Mouse (Mus musculus) heart, adult 2 months (tissue): ENCODE measurements around the gene Eif4e3. TPM values are rescaled to one million over a fixed set of nuclear protein-coding genes. Genes with fewer than 3 reads are reported as not detected.
A peak's percentile ranks its signal among the peaks of the same experiment; 100 is the strongest.

Source experiments
- DNase-seq, 2 experiments: peaks; one replicate each; pipeline ENCODE4 v3.0.0; 2021
- H3K27ac ChIP-seq: fragments of 200-600 bp; 2 replicates; pipeline ENCODE4 v1.8.1; 2022
- H3K27me3 ChIP-seq: fragments of 200-500 bp; 2 replicates; pipeline ENCODE4 v1.6.1; 2012; ENCODE audit warnings: mild to moderate bottlenecking, low read length, inconsistent platforms, mixed read lengths; ENCODE audit not compliant: control insufficient read depth, insufficient read depth
- H3K36me3 ChIP-seq: fragments of 200-500 bp; 2 replicates; pipeline ENCODE4 v1.6.1; 2012; ENCODE audit warnings: low read length, inconsistent platforms; ENCODE audit not compliant: control insufficient read depth, insufficient read depth
- H3K4me1 ChIP-seq: fragments of 200-500 bp; 2 replicates; pipeline ENCODE4 v1.6.1; 2011; ENCODE audit warnings: low read length; ENCODE audit not compliant: control insufficient read depth, insufficient read depth
- H3K4me3 ChIP-seq: fragments of 200-600 bp; 2 replicates; pipeline ENCODE4 v1.8.1; 2022
- H3K79me2 ChIP-seq: fragments of 200-500 bp; replicated peaks from 2 replicates; pipeline ENCODE4 v1.6.1; 2012; ENCODE audit warnings: mild to moderate bottlenecking, inconsistent platforms, low read length, moderate library complexity, mixed read lengths; ENCODE audit not compliant: control insufficient read depth, insufficient read depth
- H3K9ac ChIP-seq: fragments of 200-500 bp; 2 replicates; pipeline ENCODE4 v1.6.1; 2012; ENCODE audit warnings: low read depth, mild to moderate bottlenecking, control low read depth, inconsistent platforms, low read length, mixed read lengths
- CTCF ChIP-seq: fragments of 200-600 bp; IDR thresholded peaks from 2 replicates; pipeline ENCODE4 v1.8.1; 2022; ENCODE audit warnings: antibody characterized with exemption, mild to moderate bottlenecking, moderate library complexity
- EP300 ChIP-seq: fragments of 200-500 bp; IDR thresholded peaks from 2 replicates; pipeline ENCODE4 v1.6.1; 2011; ENCODE audit warnings: low read depth, low read length, control low read depth; ENCODE audit not compliant: insufficient read depth
- POLR2A ChIP-seq: fragments of 200-500 bp; IDR thresholded peaks from 2 replicates; pipeline ENCODE4 v1.6.1; 2011; ENCODE audit warnings: mild to moderate bottlenecking, low read depth, low read length, control low read depth; ENCODE audit not compliant: insufficient read depth
- WGBS: fragments of 180-500 bp; shearing (Covaris S2); methylation state at CpG from one replicate; pipeline ENCODE4 v1.1.7; 2018; 5-methylcytosine and 5-hydroxymethylcytosine counted together
- intact Hi-C: fragments of 180-260 bp; cut with DNase I; formaldehyde crosslinking; loops from one replicate; pipeline ENCODE4 v1.15.1; 2025
- polyA plus RNA-seq: library from polyadenylated mRNA; depleted of rRNA; stranded (reverse); fragments of >200 nt; gene quantifications from 2 replicates; pipeline ENCODE4 v1.2.3, GENCODE M21; 2012
- total RNA-seq, 2 experiments: library from RNA; stranded (reverse); gene quantifications; 2 replicates each; pipeline ENCODE4 v1.2.3; 2021

The Eif4e3 gene
- total and polyA plus RNA-seq, 3 experiments, result 24.2 to 45.8 (median 36.6) TPM

DNA sequence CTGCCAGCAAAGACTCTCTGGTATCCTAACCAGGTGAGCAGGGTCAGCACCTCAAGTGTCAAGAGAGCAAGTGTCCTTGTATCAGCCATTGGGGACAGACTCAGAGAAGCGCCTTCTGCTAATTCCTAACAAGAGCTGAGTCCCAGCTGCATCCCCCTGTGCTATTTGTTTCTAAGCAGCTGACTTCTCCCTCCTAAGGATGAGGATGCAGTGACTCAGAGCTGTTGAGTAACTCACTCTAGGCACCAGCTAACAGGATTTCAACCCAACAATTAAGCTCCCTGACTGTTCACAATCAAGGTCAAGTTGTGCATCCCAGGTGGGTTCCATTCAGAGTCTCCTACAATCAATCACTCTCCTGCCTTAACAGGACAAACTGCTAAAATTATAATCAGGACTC, 49.2 kb downstream of the Eif4e3 start:
- 93% methylated on average over 1 of the region's 1 CpGs for WGBS
- no peaks in the 10 kb centered on the region for H3K27me3 ChIP-seq

GRCm38 (mm10) chr6:99615272-99615751, 51.3 kb downstream of the Eif4e3 start:
- no peaks in the 10 kb centered on the region for H3K79me2 ChIP-seq
- no peaks in the 10 kb centered on the region for H3K36me3 ChIP-seq
- 39% methylated on average over 10 of the region's 10 CpGs for WGBS
- peaks cover 6% of the 10 kb centered on the region for H3K4me1 ChIP-seq
- no peak for TF ChIP-seq CTCF
- TF ChIP-seq EP300, result no peak
- TF ChIP-seq POLR2A, result no peak
- intact Hi-C loops, result loop anchor here (10.0 kb wide), 1 partner anchor 91 kb away; the partner anchor contains the start of gene Foxp1
- H3K4me3 ChIP-seq, result no peak overlapping the region
- DNase-seq, result peak in 1 of 2 experiments; percentile 33
- H3K27ac ChIP-seq, result no peak overlapping the region
- H3K9ac ChIP-seq, result no peak overlapping the region
- H3K27me3 ChIP-seq, result no peaks in the 10 kb centered on the region

More for the DNA sequence above, 49.2 kb downstream of the Eif4e3 start:
- intact Hi-C loops, result loop anchor here (10.0 kb wide), 1 partner anchor 93 kb away; the partner anchor contains the start of gene Foxp1
- DNase-seq, result no peak
- Histone ChIP-seq H3K4me3 (no peak overlapping the region), H3K36me3 (no peaks in the 10 kb centered on the region), H3K4me1 (peaks cover 3% of the 10 kb centered on the region), H3K9ac (no peak overlapping the region), H3K79me2 (no peaks in the 10 kb centered on the region), H3K27ac (no peak overlapping the region)
- no peak for TF ChIP-seq POLR2A
- no peak for TF ChIP-seq EP300
- TF ChIP-seq CTCF, result no peak

- intact Hi-C loops, result loop anchor here (10.0 kb wide), 1 partner anchor 90 kb away; the partner anchor contains the start of gene Foxp1
- Histone ChIP-seq H3K27me3 (no peaks in the 10 kb centered on the region), H3K79me2 (no peaks in the 10 kb centered on the region), H3K27ac (no peak overlapping the region), H3K36me3 (no peaks in the 10 kb centered on the region), H3K4me3 (no peak overlapping the region), H3K4me1 (peaks cover 6% of the 10 kb centered on the region), H3K9ac (no peak overlapping the region)
- DNase-seq, result no peak
- WGBS, result 64% methylated on average over 17 of the region's 17 CpGs
- TF ChIP-seq POLR2A, result no peak
- TF ChIP-seq EP300, result no peak
- no peak for TF ChIP-seq CTCF
Observed at GRCm38 (mm10) chr6:99614566-99615271, 51.9 kb downstream of the Eif4e3 start.

DNA sequence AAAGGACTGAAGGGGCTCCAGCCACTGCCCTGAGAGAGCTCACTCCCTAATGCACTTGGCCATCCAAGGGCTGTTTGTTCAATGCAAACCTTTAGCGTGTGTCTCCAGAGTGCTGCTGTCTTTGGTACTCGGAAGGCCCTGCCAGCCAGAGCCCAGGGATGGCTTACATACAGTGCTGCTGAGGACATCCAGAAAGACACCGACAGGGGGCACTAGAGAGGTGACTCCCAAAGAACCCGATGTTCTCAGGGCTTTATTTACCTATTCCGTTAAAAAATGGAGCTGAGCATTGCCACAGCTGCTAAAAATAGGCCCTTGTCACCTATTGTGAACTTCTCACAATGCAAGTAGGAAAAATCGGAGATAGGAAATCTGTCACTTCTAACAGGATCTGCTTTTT, 54.7 kb downstream of the Eif4e3 start:
- WGBS, result 48% methylated on average over 6 of the region's 6 CpGs
- intact Hi-C loops, result loop anchor here (10.0 kb wide), 1 partner anchor 87 kb away; the partner anchor contains the start of gene Foxp1

DNA sequence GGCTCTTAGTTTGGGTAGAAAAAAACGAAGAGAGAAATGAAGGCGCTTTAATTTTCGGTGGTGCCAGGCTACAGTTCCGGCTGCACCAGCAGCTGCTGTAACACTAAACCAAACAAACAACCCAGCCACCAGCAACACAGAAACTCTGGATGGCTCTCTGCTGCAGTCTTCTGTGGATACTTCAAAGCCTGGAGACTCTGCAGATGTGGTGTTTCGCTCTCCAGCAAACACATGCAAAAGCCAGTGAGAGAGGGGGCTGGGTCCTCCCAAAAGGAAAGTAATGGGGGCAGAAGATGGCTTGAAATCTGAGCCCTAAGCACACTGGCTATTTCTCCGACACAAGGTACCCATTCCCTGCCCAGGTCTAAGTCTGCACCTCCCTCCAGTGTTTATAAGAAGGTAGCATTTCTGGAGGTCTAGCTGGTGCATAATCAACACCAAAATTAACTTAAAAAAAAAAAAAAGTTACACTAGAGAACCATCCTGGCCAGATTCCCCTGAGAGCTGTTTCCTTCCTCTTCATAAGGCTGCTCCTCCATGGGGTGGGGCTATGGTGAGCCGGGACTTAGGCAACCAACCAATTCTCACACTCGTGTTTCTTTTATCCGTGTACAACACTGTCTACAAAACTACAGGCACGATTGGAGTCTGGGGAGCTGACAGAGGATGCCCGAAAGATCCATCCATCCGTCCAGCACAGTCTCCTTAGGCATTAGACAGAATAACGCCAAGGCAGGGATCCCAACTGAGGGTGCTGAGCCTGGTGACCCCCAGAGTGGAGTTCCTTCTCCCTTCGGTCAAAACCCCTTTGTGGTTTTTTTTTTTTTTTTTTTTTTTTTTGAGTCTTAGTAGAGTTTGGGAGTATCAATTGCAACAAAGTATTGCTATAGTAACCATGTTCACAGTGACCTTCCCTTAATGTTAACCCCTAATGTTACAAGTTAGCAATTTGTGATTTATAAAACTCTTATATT, 55.8 kb downstream of the Eif4e3 start:
- TF ChIP-seq EP300, result no peak
- TF ChIP-seq CTCF, result no peak
- TF ChIP-seq POLR2A, result no peak
- H3K27ac ChIP-seq, result no peak overlapping the region
- H3K79me2 ChIP-seq, result no peaks in the 10 kb centered on the region
- no peaks in the 10 kb centered on the region for H3K27me3 ChIP-seq
- no peaks in the 10 kb centered on the region for H3K36me3 ChIP-seq
- 56% methylated on average over 14 of the region's 14 CpGs for WGBS
- intact Hi-C loops, result loop anchor here (10.0 kb wide), 1 partner anchor 86 kb away; the partner anchor contains the start of gene Foxp1
- no peak overlapping the region for H3K4me3 ChIP-seq
- peak in 1 of 2 experiments; percentile 41 for DNase-seq
- no peak overlapping the region for H3K9ac ChIP-seq
- H3K4me1 ChIP-seq, result peaks cover 6% of the 10 kb centered on the region

More for the DNA sequence above, 54.7 kb downstream of the Eif4e3 start:
- Histone ChIP-seq H3K27me3 (no peaks in the 10 kb centered on the region), H3K4me1 (peaks cover 6% of the 10 kb centered on the region), H3K79me2 (no peaks in the 10 kb centered on the region), H3K27ac (no peak overlapping the region), H3K36me3 (no peaks in the 10 kb centered on the region), H3K9ac (no peak overlapping the region), H3K4me3 (no peak overlapping the region)
- DNase-seq, result no peak
- TF ChIP-seq CTCF (peak; percentile 60), POLR2A (no peak), EP300 (no peak)
